Mouse (Mus musculus) retina, postnatal 1 day (tissue): ENCODE results near the gene Ppp2ca.
A peak's percentile ranks its signal among the peaks of the same experiment; 100 is the strongest.

Experiments
- DNase-seq: peaks from one replicate; pipeline ENCODE4 v3.0.0-alpha.2; 2012

The Ppp2ca gene

DNA sequence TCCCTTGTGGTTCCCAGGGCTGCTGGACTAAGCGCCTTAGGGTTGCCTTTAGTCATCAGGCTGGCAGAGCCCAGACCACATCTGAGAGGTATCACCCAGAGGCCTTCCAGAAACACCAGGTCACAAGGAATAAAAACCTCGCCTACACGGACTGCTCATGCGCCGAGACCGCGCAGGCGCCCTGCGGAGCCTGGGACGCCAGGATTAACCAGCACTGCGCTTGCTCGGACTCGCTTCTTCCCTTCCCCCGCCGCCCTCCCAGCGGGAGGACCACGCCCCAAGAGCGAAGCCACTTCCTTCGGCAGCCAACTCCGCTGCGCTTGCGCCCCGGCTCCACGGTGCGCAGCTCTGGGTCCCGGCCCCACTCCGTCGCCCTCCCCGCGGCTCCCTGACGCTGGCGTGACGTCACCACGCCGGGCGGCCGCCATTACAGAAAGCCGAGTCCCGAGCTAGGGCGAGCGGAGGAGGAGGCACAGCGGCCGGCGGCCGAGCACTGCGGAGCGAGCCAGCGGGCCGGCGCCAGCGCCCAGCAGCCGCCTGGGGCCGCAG, at the start of gene Ppp2ca:
Gene Ppp2ca (plus strand): TSS at position 284 of the 549 bp plus-strand sequence.
- DNase-seq: peak; percentile 99

DNA sequence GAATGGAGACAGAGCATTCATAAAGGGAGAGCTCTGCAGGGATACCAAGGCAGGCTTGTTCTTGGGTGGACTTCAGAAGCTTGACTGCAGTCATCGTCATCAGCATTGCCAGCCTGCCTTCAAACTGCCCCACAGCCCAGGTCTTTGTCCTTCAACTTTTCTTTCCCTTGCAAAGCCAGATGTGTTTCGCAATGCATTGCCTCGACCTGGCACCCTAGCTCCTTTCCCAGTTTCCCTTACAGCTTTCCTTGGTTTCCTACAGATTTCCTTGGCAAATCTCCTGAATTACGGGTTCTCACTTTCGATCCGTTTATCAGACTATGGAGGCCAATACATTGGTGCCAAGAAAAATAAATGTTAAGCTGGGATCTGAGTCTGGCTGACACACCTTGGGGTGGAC, 45.1 kb upstream of the Ppp2ca start:
- DNase-seq: no peak

DNA sequence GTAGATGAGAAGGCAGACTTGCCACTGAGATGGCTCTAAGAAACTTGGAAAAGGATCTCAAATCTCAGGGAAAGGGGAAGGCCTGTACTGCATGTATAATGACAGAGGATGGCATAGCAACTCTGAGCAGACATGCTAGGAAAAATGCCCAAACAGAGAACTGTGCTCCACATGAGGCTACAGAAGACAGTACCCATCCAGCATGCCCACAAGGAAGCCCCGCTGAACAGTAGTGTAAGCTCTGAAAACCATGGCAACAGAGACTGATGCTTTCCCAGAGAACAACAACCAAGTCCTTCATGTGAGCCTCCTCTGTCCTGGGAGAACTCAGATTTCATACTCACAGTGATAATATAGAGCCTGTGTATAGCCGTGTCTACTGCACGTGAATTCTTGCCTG, 43.8 kb upstream of the Ppp2ca start:
- DNase-seq: no peak

DNA sequence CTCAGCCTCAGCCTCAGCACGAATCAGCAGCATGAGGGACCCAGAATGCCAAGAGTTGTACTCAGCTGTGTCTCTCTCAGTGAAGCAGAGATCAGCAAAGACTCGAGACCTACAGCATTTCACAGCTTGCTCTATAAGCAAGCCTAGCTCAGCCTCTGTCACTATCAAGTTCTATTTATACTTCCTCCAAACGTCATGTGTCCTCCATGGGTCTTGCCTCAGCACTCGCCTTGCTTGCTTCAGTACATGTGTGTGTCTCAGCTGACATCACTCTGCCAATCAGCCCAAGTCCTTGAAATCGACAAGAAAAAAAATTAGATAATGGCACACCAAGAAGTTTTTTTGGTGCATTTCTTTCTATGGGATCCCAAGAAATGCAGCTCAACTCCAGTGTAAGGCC, 42.3 kb upstream of the Ppp2ca start:
- DNase-seq: no peak

DNA sequence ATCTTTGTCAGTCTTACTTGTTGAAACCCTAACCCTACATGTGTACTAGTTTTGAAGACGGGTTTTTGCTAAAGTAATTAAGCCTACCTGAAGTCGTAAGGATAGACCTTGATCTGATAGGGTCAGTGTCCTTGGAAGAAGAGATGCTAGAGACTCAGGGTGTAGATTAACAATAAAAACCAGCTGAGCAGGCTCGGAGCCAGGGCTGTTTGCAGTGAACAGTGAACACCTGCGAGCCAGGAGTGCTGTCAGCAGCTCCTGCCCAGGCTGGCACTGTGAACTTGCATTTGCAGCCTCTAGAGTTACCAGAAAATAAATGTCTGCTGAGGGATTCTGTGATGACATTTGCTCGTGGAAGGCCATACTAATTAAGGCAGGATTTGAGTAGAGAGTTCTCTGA, 39.5 kb upstream of the Ppp2ca start:
- no peak for DNase-seq

DNA sequence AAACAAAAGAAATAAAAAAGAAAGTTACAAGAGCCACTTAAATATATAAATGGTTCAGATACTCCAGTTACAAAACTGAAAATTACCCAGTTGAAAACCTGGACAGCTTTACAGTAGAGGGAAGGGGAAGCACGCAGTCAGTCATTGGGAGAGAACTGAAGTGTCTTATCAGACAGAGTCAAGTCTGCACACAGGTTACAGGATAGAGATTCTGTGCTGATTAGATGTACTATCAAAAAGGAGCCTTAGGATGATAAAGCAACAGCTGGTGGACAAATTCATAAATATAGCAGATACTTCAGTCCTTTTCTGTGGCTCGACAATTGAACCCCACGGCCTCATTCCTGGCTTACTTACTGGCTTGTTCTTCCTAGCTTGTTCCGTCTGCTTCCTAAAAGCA, 38.2 kb upstream of the Ppp2ca start:
- no peak for DNase-seq

DNA sequence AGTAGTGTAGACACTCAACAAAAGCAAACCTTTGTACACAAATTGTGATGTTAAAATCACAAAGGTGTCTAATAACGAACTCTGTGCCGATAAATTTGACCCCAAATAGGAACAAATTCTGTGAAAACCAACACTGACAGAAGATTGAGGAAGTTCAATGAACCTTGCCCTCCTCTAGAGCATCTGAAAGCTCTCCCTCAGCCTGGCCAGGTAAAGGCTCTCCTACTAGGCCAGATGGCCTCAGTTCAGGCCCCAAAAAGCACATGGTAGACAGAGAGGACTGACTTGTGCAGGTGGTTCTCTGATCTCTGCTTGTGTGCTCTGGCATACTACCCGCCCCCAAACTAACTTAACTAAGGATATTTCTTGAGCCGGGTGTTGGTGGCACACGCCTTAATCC, 36.1 kb upstream of the Ppp2ca start:
- DNase-seq: no peak

DNA sequence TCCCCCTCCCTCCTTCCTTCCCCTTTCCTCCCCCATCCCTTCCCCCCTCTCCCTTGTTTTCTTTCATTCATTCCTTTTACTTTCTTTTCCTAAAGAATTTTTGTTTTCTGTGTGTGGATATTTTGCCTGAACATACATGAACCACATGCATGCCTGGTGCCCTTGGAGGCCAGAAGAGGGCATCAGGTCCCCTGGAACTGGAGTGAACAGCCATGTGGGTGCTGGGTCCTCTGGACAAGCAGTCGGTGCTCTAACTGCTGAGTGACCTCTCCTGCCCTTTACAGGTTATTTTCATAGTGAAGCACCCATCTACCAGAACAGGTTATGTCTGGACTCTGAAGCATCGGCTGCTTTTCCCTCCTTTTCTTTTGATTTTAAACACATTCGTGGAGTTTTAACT, 34.1 kb upstream of the Ppp2ca start:
- peak; percentile 17 for DNase-seq

DNA sequence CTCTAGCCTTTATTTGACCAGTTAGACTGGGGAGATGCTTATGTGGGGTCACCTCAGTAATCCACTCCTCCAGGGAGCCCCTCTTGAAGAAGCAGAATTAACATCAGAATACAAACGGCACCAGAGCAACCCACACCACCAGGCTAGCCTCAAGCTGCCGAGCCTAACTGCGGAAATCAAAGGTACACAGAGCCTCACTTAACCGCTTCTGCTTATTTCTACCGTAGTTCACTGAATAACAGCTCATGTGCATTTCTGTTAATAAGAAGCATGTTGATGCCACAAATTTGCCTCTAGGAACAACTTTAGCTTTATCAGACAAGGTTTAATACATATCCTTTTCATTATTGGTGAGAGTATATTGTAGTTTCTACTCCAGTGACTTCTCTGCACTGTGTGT, 32.6 kb upstream of the Ppp2ca start:
- no peak for DNase-seq

DNA sequence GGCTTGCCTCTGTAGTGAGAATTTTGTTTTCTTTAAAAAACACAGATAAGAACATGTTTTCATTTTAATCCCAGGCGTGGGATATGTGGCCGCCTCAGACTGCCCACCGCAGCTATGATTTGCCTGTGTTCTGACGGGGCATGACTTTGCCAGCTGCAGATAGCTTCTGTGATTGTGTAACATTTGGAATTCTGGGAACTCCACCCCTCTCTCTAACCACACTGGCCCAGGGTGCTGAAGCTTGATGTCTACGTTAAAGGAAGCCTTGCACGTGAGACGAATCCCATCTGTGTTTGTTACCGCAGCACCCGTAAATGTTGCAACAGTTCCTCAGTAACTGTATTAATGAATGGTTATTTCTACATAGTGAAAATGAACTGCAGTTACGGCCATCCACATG, 26.7 kb upstream of the Ppp2ca start:
- no peak for DNase-seq

DNA sequence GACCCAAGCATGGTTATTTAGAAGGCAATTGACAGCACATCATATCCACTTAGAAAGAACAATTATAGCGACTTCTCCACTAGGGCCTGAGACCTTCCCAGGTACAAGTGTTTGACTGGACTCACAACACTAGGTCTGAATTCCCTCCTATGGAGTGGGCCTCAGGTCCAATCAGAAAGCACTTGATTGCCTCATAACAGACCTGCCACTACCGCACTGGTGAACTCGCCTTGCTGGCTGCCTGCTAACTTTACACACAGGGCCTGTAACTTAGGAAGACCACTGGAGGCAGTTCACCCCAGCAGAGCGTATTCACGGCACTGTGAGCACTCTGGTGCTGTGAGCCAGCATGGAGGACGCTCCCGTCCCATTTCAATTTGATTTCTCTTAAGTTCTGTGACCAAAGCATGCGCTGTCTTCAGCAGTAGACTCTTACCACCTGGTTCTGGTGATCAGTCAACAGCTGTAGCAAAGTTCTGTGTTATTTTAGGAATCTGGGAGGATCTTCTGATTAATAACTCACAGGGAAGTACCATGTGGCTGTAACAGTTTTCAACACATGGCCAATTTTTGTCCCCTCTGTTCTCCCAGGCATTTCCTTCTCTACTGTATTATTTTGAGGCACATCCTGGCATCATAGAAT, 24.8 kb upstream of the Ppp2ca start:
- DNase-seq: no peak

DNA sequence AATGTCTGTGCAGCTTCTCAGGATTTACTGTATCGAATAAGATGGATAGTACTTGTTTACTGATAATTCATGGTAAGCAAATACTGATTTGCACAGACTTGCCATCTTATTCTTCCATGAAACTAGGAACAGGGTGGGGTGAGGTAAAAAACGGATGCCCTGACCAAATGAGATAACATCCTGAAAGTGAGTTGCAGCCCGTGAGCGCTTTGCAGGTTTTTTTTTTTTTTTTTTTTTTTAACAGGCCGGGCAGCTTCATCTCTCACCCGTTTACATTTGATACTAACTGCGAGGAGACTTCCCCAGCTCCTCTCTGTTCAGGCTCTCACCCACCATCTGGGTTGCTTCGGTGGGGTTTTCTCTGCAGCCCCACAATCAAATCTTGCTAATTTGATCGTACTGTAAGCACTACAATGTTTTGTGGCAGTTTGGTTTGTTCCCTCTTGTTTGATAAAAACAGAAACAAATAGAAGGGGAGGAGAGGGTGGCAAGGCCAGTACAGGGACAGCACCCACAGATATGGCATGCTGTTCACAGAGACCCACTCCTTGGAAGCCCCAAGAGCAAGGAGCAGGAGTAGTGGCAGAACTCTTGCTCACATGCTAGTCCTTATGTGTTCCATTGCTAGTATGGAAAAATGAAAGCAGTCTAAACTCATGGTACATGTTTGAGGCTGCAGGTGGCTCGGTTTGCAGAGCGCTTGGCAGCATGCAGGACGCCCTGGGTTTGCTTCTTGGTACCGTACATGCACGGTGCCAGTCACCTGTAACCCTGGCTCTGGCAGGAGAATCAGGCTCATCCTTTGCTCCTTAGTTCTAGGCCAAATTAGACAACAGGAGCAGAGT, 23.6 kb upstream of the Ppp2ca start:
- no peak for DNase-seq

DNA sequence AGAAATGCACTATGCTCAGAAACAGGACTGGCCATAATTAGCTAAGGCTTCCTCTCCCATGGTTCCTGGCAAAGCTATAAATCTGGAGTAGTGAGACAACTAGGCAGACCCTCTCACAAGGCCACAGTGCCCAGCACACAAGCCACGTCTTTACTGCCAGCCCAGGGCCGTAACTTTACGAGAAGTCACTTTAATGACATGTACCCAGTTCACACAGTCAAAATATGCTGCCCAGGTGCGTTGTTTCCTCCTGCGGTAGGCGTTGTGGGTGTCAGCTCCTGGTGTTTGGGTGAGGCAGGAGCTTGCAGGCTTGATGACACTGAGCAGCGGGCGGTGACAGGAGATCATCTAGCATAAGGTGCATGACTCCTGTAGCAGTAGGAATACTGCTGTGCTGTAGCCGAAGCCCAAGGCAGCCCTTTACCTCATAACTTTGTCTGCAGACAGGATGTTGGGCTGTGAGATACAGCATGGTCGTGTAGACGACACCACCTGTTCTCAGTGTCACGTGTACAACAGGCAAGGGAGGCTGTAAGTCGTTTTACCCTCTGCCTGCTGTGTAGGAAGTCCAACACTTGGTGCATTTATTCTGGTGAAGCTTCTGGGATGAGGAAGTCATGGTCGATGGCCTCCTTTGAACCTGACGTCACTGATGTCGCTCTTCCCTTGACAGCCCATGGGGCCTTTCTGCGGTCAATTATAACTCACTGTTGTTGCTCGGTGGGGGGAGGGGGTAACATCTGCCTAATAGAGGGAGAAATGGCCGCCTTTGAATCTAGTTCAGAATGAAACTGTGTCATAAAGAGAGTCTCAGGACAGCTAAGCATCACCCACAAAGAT, 22.5 kb upstream of the Ppp2ca start:
- DNase-seq: peak; percentile 33

DNA sequence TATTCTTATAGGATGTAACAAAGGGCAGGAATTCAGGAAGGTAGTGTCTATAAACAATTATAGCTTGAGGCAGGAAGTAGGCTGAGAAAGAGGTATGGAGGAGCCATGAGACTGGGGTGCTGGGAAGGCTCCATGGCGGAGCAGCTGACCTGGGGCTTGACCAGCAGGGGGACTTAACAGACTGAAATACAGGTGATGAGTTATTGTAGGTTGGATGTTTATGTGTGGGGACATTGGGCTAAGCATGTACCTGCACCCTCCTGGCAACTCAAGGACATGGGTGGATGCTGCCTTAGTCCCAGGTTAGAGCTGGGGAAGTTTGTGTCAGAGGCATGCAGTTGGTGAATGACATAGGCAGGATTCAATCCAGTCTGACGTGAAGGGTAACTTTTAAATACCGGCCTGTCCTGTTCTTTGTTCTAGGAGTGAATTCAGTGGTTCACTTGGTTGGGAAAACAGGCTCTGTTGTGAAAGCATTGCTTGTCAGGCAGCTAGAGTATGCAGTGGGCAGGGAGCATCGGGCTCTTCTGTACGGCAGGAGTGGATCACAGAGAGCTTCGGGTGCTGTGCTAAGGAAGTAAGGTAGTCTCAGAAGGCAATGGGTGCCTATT, 21.6 kb upstream of the Ppp2ca start:
- DNase-seq: no peak

DNA sequence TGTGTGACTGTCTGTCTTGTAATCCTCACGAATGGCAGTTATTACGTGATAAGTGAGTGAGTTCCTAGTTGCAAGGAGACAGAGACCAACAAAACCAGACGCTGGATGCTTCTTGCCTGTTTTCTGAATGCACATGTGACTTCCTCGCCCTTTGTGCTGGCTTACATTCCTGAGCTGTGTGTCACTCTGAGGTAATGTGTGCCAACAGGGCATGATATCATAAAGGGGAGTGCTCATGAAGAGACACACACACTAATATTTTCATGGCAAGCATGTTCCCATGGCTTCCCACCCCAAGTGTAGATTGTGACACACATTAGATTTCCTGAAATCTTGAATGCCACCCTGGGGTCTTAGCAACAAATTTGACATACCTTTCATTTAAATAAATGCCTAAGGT, 20.5 kb upstream of the Ppp2ca start:
- peak; percentile 18 for DNase-seq

DNA sequence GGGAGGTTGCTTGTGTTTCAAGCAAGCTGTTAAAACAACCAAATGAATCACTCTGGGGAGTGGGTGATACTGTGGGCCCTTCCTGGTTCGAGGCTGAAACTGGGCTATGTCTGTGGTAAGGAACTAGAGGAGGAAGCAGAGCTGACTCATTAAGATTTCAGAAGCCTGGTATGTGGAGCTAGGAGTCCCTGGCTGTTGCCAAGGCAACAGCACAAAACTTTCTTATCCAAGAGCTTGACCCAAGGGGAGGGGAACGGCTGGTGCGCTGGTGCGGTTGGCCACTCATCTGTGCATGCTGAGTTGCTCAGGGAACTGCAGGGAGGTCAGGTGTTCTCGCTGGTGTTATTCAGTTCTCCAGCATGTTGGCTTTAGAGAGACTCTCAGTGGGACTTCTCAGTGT, 18.5 kb upstream of the Ppp2ca start:
- DNase-seq: peak; percentile 47

DNA sequence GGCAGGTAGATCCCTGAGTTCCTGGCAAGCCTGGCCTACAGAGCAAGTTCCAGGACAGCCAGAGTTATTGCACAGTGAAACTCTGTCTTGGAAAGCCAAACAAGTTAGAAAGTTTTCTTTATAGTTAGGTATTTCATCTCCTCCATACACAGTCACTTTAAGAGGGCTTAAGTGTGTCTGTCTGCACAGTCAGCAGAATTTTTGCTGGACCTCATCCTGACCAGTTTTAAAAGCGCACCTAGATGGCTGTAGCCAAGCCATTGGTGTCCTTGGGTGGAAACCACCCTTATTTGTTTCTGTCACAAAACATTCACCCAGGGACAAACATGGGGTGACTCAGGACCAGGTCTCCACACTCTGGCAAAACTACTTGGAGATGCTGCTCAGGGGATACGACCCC, 17.8 kb upstream of the Ppp2ca start:
- DNase-seq: no peak

DNA sequence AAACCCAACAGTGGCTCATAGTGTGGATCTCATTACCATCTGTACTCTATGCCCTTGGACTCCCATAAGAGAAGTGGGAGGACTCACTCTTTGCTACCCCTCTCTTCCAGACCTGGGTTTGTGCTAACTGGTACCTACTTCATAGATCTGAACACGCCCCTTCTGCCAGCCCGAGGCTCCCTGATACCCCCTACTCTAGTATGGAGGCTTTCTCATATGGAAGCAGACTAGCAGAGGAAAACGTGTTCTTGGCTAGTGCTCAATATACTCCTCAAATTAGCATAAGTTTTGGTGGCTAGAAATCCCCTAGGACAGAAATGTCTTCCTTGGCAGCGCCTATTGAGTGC, 12.7 kb upstream of the Ppp2ca start:
- no peak for DNase-seq

DNA sequence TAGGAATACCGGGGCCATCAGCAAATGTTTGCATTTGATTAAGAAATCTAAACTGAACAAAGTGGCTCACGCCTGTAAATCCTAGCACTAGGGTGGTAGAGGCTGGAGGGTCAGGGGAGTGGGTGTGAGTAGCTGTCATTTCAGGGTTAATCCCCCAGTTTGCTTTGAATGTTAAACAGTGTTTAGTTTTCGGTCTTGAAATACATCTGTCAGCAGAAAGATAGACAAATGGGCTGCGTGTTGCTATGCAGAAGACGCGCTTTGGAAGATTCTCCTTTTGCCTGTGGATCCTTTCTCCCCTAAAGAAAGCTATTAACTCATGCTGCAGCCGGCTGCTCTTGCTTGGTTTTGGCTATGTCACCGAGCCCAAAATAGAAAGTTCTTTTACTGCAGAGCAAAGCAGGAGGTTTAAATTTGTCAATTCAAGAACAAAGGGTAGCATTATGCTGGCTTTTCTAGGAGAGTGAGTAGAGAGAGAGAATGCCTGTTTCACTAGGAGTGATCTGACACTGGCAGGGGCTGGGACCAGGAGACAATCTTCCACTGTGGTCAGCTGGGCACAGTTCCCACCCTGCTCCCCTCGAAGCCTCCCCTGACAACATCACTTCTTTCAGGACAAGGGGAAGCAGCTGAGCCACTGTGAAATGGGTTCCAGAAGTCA, 12.1 kb upstream of the Ppp2ca start:
- DNase-seq: no peak

DNA sequence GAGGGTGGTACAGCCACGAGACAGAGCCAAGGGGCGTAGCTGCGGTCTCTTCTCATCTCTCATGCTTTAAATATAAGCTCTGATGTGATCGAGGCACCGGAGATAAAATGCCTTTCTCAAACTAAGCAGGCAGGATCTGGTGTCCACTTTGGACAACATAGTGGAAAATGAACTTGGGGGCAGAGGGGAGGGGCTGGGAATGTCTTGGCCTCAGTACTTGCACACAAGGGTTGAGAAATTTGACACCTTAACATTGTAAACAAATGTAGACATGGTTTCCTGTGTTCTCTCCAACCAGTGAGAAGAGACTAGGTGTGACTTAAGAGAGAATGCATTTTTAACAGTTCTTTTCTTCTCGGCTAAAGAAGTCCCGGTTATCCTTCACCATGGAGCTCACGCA, 9.2 kb upstream of the Ppp2ca start:
- no peak for DNase-seq

DNA sequence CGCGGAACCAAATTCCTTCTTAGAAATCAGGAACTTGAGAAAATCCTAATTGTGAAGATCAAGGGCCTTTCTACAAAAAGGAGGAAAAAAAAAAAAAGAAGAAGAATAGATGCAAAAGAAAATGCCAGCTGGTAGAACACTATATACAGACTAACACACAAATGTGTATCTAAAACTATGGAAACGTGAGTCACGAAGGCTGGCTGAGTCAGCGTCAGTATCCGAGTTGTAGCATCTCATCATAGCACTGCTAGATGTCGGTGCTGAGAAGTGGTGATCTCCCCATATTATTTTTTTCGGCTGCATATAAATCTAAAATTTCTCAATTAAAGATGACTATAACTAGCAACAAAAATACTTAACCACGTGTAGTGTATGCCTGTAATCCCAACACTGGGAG, 7.2 kb upstream of the Ppp2ca start:
- DNase-seq: no peak

DNA sequence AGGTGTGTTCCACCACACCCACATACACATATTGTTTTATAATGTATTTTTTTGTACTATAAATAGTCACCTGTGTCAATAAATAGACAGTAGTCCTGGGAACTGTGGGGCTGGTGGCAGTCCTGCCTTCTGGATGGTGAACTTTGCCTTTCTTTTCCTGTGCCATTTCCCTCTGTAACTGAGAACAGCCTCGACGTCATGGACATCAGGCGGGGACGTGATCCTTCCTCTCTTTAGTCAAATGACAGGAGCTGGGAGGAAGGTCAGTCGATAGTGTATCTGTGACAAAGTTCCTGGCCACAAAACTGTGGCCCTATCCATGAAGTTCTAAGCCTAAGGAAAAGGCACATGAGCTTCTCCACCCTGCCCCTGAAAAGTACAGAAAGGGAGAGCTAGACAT, 3.9 kb upstream of the Ppp2ca start:
- no peak for DNase-seq

DNA sequence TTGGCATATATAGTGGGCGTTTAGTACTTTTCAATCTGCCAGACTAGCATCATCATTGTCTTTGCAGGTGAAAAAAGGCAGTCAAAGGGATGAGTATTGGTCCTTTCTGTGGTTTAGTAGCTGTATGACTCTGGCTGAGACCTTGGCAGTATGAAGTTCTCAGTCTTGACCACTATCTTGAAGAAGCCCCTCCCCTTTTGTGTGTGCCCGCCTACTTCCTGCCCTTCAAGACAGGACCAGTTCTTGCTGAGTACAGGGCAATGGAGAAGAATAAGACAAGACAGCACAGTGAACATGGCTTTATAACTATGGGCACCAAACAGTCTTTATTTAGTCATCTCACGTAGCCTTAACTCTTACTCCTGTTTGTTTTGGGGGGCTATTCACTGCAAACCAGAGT, 1.5 kb upstream of the Ppp2ca start:
- no peak for DNase-seq
